Mouse (Mus musculus): ENCODE measurements at regions not wholly inside any gene's neighbourhood (a gene's known extent, or its start where the extent isn't known, plus 50 kb on each side); places are given as distances from the start of the nearest gene placed in this dataset.

DNA sequence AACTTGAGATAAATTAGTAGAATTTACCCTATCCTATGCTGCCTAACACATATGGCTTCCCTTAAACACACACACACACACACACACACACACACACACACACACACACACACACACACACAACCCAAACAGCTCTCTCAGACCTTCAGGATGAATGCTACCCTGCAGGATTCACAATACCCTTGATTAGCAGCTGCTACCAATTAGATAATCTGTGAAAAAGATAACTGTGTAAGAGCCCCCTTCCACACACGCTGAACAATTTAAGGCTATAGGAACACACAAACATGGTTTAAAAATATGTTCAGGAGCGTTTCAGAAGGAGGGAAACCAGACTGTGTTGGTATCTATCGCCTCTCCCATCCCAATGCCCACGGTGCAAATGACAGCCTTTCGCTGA, 258.6 kb downstream of the Dact1 start:
- no peak for DNase-seq (ENCODE audit: low read depth in 2 of 2, low spot score in 2 of 2)

DNA sequence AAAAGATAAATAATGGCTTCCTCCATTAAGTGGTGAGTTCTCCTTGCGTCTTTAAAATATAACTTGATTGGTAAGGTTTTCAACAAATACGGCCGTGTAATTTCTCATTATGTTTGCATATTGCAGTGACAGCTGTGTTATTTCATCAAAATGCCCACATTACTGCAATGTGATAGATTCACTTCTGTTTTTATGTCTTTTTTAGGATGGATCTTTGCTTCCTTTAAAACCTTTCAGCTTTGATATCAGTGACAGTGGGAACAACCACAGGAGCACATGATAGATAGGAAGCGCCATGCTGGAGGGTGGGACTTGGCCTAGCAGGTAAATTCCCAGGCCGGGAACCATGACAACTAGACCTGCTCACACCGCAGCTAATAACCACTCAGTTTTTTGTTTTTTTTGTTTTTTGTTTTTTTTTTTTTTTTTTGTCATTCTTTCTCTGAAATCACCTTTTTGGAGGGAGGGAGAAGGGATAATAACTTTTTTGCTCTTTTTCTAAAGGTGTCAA, 259.3 kb downstream of the Dact1 start:
- no peak for DNase-seq (ENCODE audit: low read depth in 2 of 2, low spot score in 2 of 2)

DNA sequence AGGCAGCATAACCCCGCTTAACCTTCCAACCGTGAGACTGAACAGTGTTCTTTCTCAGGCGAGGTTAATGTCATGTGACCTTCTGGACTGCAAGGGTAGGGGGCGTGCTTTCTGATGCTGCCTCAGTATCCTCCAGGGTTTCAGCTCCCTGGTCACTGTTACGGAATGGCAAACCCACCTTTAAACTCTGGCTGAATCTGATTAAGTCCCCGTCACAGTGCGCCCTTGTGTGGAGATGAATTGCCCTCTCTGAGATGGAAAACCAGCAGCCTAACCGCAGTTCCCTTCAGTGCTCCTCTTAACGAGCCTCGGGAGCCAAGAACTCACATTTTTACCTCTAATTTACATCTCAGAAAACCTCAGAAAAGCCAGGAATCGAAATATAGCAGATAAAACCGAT, 260.0 kb downstream of the Dact1 start:
- DNase-seq (ENCODE audit: low read depth in 2 of 2, low spot score in 2 of 2) = no peak

DNA sequence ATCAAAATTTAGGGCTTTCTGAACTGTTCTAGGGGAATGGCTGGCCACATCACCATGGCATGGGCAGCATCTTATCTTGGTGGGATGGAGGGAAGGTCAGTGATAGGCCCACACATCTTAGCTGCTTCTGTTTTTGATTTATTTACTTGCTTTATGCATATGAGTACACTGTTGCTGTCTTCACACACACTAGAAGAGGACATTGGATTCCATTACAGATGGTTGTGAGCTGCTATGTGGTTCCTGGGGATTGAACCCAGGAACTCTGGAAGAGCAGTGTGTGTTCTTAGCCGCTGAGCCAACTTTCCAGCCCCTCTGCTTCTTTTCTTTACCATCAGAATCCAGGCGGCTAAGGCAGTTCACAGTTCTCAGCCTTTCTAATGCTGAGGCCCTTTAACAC, 260.4 kb downstream of the Dact1 start:
- no peak for DNase-seq (ENCODE audit: low read depth in 2 of 2, low spot score in 2 of 2)

DNA sequence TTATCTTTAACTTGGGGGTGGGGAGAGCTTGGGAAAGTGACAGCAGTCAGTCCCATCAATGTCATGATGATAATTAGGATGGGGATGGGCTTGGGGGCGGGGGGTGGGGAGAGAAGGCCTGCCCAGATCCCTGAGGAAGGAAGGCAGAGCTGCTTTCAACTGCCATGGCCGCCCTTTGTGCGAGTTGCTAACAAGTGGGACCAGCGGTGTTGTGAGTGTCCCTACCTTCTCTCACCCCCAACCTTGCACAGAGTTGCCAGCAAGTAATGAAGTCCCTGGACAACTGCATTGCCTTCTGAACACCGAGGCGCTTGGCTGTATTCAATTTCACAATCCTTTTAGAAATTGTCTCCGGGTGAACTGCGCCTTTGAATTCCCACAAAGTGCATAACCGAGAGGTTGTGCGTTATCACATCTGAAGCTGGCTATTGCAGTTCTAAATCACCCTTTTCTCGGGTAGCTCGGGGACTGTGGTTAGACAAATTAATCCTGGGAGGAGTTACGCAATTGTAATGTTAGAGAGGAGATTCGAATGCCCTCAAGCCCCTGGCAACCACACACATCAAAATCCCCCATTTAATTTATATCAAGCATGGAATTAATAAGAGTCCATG, 257.9 kb upstream of the Daam1 start:
- DNase-seq (ENCODE audit: low read depth in 2 of 2, low spot score in 2 of 2) = no peak

DNA sequence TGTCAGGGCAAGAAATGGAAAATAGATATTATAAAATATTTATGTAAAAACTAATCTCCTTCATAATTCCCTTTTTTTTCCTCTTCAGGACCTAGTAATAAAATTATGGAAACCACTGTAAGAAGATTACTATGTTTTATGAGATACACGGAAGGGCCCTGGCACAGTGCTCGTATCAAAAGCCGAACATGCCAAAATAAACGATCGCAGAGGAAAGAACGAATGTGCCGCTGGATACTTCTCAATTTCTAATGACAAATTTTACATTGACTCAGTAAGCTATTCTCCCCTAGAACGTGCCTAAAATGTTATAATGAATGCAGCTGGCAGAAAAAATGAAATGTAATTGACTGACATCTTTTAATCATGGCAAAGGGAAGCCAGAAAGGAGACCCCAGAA, 257.4 kb upstream of the Daam1 start:
- no peak for DNase-seq (ENCODE audit: low read depth in 2 of 2, low spot score in 2 of 2)

DNA sequence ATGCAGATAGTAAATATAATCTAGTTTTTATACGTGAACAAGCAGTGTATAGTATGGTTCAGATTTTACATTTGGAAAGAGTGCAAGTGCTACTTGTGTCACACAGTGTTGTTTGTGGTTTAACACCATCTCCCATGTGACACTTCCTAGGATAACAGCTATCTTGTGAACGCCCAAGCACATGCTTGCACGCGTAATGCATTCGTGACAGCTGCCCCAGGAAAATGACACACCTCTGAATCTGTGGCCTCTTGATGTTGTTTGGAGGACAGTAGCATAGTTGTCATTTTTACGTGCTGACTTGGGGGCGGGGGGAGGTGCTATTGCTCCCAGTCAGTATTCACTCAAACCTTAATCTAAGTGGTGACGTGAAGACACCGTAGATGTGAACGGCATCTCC, 256.2 kb upstream of the Daam1 start:
- no peak for DNase-seq (ENCODE audit: low read depth in 2 of 2, low spot score in 2 of 2)

DNA sequence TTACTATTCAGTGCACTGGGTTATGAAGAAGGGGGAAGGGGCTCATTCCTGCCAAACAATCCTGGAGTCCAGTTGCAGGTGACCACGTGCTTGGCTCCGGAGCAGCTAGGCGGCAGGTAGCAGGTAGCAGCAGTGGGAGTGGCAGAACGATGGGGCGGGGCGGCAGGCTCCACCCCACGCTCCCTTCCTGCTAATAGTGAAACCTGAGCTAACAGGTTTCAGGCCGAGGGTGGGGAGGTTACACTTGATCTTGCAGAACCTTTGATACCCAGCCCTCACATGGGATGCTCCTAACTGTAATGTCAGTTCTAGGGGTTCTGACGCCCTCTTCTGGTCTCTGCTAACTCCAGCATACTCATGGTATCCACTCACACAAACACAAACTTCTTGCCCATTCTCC, 253.5 kb upstream of the Daam1 start:
- no peak for DNase-seq (ENCODE audit: low read depth in 2 of 2, low spot score in 2 of 2)

DNA sequence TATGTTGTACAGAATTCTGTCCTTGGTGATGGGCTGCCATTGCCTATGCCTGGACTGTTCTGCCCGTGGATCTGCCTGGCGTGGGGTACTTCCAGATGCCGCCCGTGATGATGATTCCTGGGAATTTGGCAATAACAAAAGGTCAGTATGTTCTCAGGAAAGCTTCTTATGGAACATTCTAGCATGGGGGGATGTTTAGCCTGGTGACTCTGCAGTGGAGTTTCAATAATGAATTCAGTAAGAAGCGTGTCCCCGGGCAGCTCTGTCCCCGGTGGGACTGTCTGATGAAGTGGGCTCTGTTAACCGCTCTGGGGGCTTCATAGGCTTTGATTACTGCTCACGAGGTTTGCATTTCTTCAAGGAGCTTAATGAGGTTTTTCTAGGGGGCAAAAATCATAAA, 252.9 kb upstream of the Daam1 start:
- no peak for DNase-seq (ENCODE audit: low read depth in 2 of 2, low spot score in 2 of 2)

DNA sequence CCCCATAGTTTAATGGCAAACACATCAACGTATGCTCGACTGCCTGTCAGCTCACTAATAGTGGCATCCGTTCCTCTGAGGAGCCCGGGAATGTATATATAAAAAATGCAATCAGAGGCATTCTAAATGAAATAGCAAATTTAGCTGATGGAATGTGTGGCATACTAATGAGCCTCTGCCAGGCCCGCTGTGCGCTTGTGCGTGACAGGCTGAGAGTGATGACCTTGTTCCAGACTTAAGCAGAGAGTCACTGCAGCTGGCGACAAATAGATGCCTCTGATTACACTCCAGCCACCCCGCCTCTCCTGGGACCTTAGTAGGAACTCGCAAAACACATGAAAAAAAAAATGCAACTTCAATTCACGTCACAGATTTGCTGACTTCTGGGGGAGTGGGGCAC, 252.0 kb upstream of the Daam1 start:
- DNase-seq (ENCODE audit: low read depth in 2 of 2, low spot score in 2 of 2) = no peak

DNA sequence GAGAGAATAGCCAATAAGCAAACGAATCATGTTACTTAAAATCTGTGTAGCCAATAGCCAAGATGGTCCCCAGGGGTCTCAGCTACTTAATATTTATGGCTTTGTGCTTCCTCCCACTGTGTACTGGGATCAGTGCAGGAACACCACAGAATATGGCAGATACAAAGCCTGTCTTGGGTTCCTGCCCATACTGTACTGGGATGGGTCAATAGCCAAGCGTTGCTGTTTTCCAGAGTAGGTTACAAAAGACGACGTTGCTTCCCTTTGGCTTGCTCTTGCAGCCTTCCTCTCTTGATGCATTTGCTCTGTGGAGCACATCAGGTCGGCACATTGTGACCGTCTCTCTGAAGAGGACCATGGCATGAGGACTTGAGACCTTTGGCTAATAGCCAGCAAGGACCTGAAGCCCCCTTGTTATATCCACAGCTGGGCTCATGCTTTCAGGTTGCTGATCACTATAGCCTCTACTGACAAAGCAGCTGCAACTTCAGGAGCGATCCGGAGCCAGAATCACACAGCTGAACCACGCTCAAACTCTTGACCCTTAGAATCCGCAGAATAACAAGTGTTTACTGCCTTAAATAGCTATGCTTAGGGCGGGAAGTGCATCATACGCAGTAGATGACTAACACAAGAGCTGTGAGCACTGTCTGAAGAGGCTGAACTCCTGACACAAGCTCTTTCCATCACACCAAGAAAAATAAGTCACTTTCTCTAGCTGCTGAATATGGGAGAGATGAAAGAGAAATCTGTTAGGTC, 250.2 kb upstream of the Daam1 start:
- no peak for DNase-seq (ENCODE audit: low read depth in 2 of 2, low spot score in 2 of 2)

DNA sequence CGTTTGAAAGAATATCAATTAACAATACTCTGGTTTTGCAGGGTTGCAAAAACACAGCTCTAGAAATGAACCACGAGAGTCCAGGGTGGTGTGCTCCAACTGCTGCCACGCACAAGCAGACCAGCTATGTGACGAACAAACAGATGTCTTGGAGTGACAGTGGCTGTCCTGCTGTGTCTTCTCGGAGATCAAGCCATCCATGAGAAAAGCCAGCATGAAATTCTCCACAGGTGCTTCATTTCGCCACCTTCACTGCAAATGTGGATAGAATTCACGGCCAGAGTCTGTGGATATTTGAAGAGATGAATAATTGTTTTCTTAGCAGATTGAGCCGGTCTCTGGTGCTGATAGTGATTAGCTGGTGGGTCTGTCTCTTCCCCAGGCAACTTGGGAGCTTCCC, 246.3 kb upstream of the Daam1 start:
- DNase-seq (ENCODE audit: low read depth in 2 of 2, low spot score in 2 of 2) = no peak

DNA sequence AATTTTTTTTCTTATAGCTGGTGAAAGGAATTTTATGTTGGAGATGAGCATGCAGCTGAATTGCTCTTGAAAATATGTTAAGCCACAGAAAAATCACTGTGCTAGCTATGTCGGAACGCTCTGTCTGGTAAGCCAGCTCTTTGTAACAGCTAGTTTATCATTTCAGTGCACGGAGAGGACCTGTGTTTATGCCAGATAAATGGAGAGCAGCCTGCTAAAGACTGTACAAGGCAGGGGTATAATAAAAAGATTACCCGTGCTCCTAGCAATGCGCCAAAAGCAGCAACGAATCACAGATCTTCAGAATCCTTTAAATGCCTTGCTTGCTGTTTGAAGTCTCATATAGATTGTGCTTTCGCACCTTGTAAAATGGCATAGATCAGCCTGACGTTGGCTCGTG, 232.2 kb upstream of the Daam1 start:
- no peak for DNase-seq (ENCODE audit: low read depth in 2 of 2, low spot score in 2 of 2)

DNA sequence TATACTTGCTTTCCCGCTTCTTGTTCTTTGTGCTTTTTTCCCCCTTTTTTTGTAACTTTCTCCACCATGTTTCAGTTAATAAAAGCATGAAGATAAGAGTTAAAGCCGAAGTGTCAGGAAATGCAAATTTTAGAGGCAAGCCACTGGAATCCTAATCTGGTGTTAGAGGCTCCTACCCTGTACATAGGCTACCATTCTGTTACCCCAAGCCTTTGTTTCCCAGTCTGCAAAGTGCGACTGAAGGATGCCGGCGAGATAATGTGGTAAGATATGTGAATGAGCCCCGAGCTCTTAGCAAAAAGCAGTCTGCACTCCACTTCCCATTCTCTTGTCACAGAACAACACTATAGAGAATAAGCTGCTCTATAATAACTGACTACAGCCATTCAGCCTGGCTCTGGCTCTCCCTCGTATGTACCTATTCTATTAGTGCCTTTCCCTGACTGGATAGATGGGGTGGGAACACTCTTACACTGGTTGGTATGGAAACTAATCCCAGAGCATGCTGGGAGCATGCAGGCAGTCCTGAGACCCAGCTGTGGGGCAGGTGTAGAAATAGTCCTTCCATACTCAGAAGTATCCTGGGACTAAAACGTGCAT, 229.7 kb upstream of the Daam1 start:
- no peak for DNase-seq (ENCODE audit: low read depth in 2 of 2, low spot score in 2 of 2)

DNA sequence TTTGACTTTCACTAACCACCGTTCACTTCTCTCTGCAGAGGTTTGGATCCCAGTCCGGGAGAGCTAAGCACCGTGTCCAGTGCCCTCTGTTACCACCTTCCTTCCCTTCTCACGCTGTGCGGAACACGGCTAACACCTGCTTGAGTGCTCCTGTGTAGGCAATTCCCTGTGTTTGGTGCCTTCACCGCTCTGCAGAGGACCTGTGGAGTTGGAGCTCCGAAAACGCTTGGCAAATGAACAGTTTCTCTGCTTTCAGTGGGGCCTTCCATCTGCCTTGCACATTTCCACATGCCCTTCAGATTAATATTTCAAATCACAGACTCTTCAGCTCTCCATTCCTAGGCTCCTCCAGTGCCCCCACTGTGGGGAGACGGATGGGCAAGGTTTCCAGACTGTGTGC, 227.7 kb upstream of the Daam1 start:
- no peak for DNase-seq (ENCODE audit: low read depth in 2 of 2, low spot score in 2 of 2)

DNA sequence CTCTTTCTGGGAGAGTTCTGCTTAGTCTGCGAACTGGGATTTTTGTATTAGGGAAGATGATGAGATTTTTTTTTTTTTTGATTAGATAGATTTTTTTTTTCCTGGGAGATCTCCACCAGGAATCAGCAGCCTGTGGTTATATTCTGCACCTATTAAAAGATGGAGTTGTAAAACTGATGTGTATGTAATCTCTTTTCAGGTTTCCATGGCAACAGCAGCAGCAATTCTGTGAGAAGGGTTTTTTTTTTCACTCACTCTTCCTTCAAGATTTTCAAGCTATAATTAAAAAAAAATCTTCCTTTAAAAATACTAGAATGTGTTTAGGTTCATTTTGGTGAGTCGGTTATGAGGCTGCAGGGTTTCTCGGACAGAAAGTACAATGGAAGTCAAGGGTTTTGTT, 224.5 kb upstream of the Daam1 start:
- no peak for DNase-seq (ENCODE audit: low read depth in 2 of 2, low spot score in 2 of 2)

DNA sequence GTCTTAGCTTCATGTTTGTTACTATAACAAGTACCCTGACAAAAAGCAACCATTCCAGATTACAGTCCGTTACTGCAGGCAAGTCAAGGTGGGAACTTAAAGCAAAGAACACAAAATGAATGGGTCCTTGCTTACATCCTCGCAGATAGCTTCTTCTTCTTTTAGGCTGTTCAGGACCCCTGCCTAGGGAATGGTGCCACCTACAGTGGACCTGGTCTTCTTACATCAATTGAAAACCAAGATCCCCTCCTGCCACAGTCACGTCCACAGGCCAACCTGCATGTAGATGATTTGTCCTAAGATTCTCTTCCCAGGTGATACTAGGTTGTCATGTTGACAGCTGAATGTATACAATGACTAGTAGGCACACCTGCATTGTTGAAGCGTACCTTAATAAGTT, 222.9 kb upstream of the Daam1 start:
- DNase-seq (ENCODE audit: low read depth in 2 of 2, low spot score in 2 of 2) = no peak

DNA sequence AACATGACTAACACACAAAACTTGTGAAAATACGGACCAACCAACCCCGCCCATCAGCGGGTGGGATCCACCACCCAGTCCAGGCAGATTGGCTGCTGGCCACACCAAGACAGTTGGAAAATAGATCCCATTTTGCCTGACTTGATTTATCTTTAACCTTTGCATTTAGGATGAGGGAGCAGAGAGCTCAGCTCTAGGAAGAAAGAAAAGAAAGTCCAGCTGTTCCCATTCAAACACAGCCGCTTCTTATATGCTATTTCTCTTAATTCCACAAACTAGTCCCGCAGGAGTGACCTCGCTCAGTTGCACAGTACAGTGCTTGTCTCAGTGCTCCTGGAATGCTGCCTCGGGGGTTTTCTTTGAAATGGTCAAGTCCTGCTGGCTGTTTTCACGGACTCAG, 217.6 kb upstream of the Daam1 start:
- DNase-seq (ENCODE audit: low read depth in 2 of 2, low spot score in 2 of 2) = no peak

DNA sequence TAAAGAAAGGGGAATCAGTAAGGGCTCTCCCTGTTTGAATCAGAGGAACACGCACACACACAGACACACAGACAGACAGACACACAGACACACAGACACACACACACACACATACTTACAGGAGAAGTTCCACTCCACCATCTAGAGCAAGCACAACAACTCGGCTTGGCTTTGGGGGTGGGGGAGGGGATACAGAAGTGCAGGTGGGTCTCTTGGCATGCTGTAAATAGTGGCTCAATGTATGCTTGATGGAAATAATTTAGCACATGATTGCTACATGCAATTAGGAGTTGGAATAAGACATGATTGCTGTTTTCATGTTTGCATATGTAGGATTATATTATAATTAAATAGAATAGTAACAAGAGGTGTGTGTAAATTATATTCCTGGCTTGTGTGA, 215.9 kb upstream of the Daam1 start:
- no peak for DNase-seq (ENCODE audit: low read depth in 2 of 2, low spot score in 2 of 2)

DNA sequence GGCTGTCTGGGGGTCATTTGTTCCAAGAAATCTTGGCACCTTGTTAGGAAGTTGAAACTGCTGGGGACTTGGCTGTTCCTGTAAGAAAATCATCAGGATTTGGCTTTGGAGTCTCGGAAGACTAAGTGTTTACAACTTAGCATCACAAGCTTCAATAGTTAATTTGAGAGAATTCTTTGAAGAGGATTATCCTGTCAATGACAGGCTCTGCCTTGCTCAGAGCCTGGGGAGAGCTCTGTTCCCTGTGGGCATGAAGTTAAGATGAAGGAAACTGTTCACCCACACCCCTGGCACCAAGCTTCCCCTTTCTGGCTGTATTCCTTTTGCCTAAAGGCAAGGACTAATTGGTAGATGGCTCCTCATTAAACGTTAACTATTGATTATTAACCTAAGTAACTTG, 215.5 kb upstream of the Daam1 start:
- DNase-seq (ENCODE audit: low read depth in 2 of 2, low spot score in 2 of 2) = no peak

DNA sequence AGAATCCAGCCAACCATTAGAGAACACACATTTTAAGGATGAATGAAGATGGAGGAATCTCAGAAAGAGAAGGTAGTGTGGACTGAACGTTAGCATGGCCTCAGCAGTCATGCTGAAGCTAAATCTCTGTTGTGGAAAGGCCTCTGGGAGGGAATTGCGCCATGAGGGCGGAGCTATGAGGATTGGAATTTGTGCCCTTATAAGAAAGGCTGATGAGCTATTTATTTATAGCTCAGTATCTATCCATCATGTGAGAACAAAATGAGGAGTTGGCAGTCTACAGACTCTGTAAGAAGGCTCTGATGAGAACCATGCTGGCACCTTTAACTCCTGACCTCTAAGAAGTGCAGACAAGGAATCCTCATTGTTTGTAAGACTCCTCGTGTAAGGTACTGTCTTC, 214.8 kb upstream of the Daam1 start:
- no peak for DNase-seq (ENCODE audit: low read depth in 2 of 2, low spot score in 2 of 2)

DNA sequence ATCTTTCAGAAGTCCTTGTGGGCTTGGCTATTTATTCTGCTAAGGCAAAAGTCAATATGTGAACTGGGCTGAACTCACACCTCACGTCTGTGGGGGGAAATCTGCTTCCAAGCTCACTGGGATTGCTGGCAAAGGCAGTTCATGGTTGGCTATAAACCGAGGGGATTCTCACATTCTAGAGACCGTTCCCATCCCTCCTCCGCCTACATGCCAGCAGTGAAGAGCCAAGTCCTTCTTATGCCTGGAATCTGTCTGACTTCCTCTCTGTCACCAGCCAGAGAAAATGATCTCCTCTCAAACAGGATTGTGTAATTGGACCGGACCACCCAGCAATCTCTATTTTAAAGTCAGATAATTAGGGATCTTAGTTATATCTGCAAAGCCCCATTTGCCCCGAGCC, 212.4 kb upstream of the Daam1 start:
- no peak for DNase-seq (ENCODE audit: low read depth in 2 of 2, low spot score in 2 of 2)

DNA sequence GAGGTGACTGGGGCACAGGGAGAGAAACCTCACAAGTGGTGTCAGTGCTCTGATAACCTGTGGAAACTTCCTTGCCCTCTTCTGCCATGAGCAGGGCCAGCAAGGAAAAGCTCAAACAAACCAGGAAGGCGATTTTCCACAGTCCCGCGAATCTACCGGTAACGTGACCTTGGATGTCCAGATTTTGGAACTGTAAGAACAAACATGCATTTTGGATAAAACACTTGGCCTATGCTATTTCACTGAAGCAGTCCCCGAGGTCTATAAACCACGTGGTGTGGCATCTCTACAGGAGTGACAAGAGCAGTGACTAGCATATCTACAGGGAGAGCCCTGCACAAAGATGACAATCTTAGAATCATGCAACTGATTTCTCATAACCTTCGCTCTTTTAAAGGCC, 211.9 kb upstream of the Daam1 start:
- DNase-seq (ENCODE audit: low read depth in 2 of 2, low spot score in 2 of 2) = no peak
